Mouse (Mus musculus): ENCODE measurements at regions not wholly inside any gene's neighbourhood (a gene's known extent, or its start where the extent isn't known, plus 50 kb on each side); places are given as distances from the start of the nearest gene placed in this dataset.
A peak's percentile ranks its signal among the peaks of the same experiment; 100 is the strongest.

GRCm38 (mm10) chr1:13849071-13849470 is 2244.1 kb downstream of the 4930444P10Rik start:
- in situ Hi-C loops (cut with MboI; ENCODE audit: low pct_ligation_motif_present, low pct_unique_long_range_greater_than_20kb, low sequenced_read_pairs), result no loop called here

GRCm38 (mm10) chr1:13846336-13846865 is 2246.7 kb downstream of the 4930444P10Rik start:
- Histone ChIP-seq H3K27me3 (replicated peaks) (no peaks in the 10 kb centered on the region), H3K4me2 (ENCODE audit: insufficient read depth, low read depth, poor library complexity, severe bottlenecking) (peak overlapping the region; percentile 38; the same call in 1 of the 2 replicates), H3K27ac (ENCODE audit: insufficient read depth, low read depth) (no peak overlapping the region), H3K9me3 (replicated peaks; ENCODE audit: low read length) (no peaks in the 10 kb centered on the region), H3K9ac (ENCODE audit: insufficient read depth, low read depth) (no peak overlapping the region), H3K4me1 (ENCODE audit: control insufficient read depth in 1 of 2, insufficient read depth in 2 of 2) (peaks cover 0 to 7% of the 10 kb centered on the region in 2 experiments; a peak in 2 of 4 replicates), H3K79me2 (replicated peaks; ENCODE audit: control insufficient read depth, extremely low read depth, insufficient read depth, poor library complexity, severe bottlenecking) (no peaks in the 10 kb centered on the region), H3K4me3 (replicated peaks in 1 of 3; ENCODE audit: low read depth in 2 of 3, low read length in 2 of 3, poor library complexity in 1 of 3) (peak overlapping the region in 1 of 3 experiments; percentile 7), H3K36me3 (replicated peaks in 1 of 2; ENCODE audit: control insufficient read depth in 1 of 2, insufficient read depth in 1 of 2, low read length in 1 of 2) (no peaks in the 10 kb centered on the region)
- DNase-seq (ENCODE audit: extremely low read depth), result no peak
- in situ Hi-C loops (cut with MboI; ENCODE audit: low pct_ligation_motif_present, low pct_unique_long_range_greater_than_20kb, low sequenced_read_pairs), result no loop called here
- dilution Hi-C loops (cut with MboI; ENCODE audit: extremely low pct_ligation_motif_present, extremely low pct_unique_long_range_greater_than_20kb, low sequenced_read_pairs), result no loop called here
- TF ChIP-seq ZMIZ1 (IDR thresholded peaks at IDR 0.05; ENCODE audit: low read depth, low read length) (no peak), POLR2AphosphoS2 (IDR thresholded peaks at IDR 0.05; ENCODE audit: low read depth, low read length) (no peak)

More at GRCm38 (mm10) chr1:13849071-13849470, 2244.1 kb downstream of the 4930444P10Rik start:
- Histone ChIP-seq H3K27ac (ENCODE audit: insufficient read depth, low read depth) (no peak overlapping the region), H3K36me3 (replicated peaks in 1 of 2; ENCODE audit: control insufficient read depth in 1 of 2, insufficient read depth in 1 of 2, low read length in 1 of 2) (no peaks in the 10 kb centered on the region), H3K4me3 (replicated peaks in 1 of 3; ENCODE audit: low read depth in 2 of 3, low read length in 2 of 3, poor library complexity in 1 of 3) (no peak overlapping the region), H3K79me2 (replicated peaks; ENCODE audit: control insufficient read depth, extremely low read depth, insufficient read depth, poor library complexity, severe bottlenecking) (no peaks in the 10 kb centered on the region), H3K4me2 (ENCODE audit: insufficient read depth, low read depth, poor library complexity, severe bottlenecking) (peak overlapping the region; percentile 1; the same call in 1 of the 2 replicates), H3K27me3 (replicated peaks) (no peaks in the 10 kb centered on the region), H3K9ac (ENCODE audit: insufficient read depth, low read depth) (no peak overlapping the region), H3K9me3 (replicated peaks; ENCODE audit: low read length) (no peaks in the 10 kb centered on the region), H3K4me1 (ENCODE audit: control insufficient read depth in 1 of 2, insufficient read depth in 2 of 2) (peaks cover 0 to 7% of the 10 kb centered on the region in 2 experiments; a peak in 2 of 4 replicates)
- dilution Hi-C loops (cut with MboI; ENCODE audit: extremely low pct_ligation_motif_present, extremely low pct_unique_long_range_greater_than_20kb, low sequenced_read_pairs), result no loop called here
- TF ChIP-seq MEF2A (IDR thresholded peaks at IDR 0.05; ENCODE audit: borderline replicate concordance, low read depth, low read length) (no peak), E2F4 (IDR thresholded peaks at IDR 0.05; ENCODE audit: insufficient replicate concordance, low read depth, low read length) (no peak), MXI1 (IDR thresholded peaks at IDR 0.05; ENCODE audit: low read depth, low read length) (no peak), MAFK (IDR thresholded peaks at IDR 0.05; ENCODE audit: insufficient replicate concordance, low read length) (no peak), CHD1 (IDR thresholded peaks at IDR 0.05; ENCODE audit: low read depth, low read length) (no peak), ELF1 (IDR thresholded peaks at IDR 0.05; ENCODE audit: low read depth, low read length) (no peak), TBP (conservative IDR thresholded peaks at IDR 0.05; ENCODE audit: low read depth, low read length) (no peak), UBTF (IDR thresholded peaks at IDR 0.05; ENCODE audit: low read depth, low read length) (no peak), EP300 (IDR thresholded peaks at IDR 0.05; ENCODE audit: low read length) (no peak), USF2 (conservative IDR thresholded peaks at IDR 0.05; ENCODE audit: low read depth, low read length) (no peak), PAX5 (IDR thresholded peaks at IDR 0.05; ENCODE audit: low read length) (no peak), ZNF384 (IDR thresholded peaks at IDR 0.05; ENCODE audit: low read depth, low read length) (no peak), SMC3 (IDR thresholded peaks at IDR 0.05; ENCODE audit: low read depth, low read length) (no peak), NELFE (IDR thresholded peaks at IDR 0.05; ENCODE audit: low read depth, low read length) (no peak), CHD2 (IDR thresholded peaks at IDR 0.05; ENCODE audit: low read length) (no peak), POLR2AphosphoS2 (IDR thresholded peaks at IDR 0.05; ENCODE audit: low read depth, low read length) (no peak), MYC (IDR thresholded peaks at IDR 0.05; ENCODE audit: low read depth, low read length) (no peak), RAD21 (IDR thresholded peaks at IDR 0.05; ENCODE audit: low read depth, low read length) (no peak), ZKSCAN1 (IDR thresholded peaks at IDR 0.05; ENCODE audit: borderline replicate concordance, low read depth, low read length) (no peak)
- DNase-seq (ENCODE audit: extremely low read depth), result no peak
